Mouse (Mus musculus) forebrain, embryonic 14.5 days (tissue): ENCODE results near the gene Cadps. TPM values are rescaled to one million over a fixed set of nuclear protein-coding genes. Genes with fewer than 3 reads are reported as not detected.

Experiments
- ATAC-seq: fragments of 200-750 bp; cut with Nextera tagmentation; 2 replicates; pipeline ENCODE4 v1.8.0; 2017; ENCODE audit warnings: mild to moderate bottlenecking, moderate library complexity
- DNase-seq: peaks from one replicate; pipeline ENCODE4 v3.0.0-alpha.2; 2015; ENCODE audit warnings: low spot score
- H3K27ac ChIP-seq: fragments of 300-500 bp; sonication (generic); 2 replicates; pipeline ENCODE4 v1.5.1; 2014; ENCODE audit warnings: low read depth, mild to moderate bottlenecking, control low read depth, low read length, moderate library complexity
- H3K27me3 ChIP-seq: fragments of 300-500 bp; sonication (generic); replicated peaks from 2 replicates; pipeline ENCODE4 v1.6.1; 2014; ENCODE audit warnings: low read length, control low read depth, mixed read lengths; ENCODE audit not compliant: control insufficient read depth, insufficient read depth
- H3K36me3 ChIP-seq: fragments of 300-500 bp; sonication (generic); 2 replicates; pipeline ENCODE4 v1.6.1; 2014; ENCODE audit warnings: low read length, control low read depth; ENCODE audit not compliant: control insufficient read depth, insufficient read depth
- H3K4me1 ChIP-seq: fragments of 300-500 bp; sonication (generic); 2 replicates; pipeline ENCODE4 v1.6.1; 2014; ENCODE audit warnings: antibody characterized with exemption, low read length, control low read depth; ENCODE audit not compliant: control insufficient read depth, insufficient read depth
- H3K4me2 ChIP-seq: fragments of 300-500 bp; sonication (generic); 2 replicates; pipeline ENCODE4 v1.6.1; 2014; ENCODE audit warnings: mild to moderate bottlenecking, control low read depth, low read length
- H3K4me3 ChIP-seq: fragments of 300-500 bp; sonication (generic); 2 replicates; pipeline ENCODE4 v1.5.1; 2014; ENCODE audit warnings: low read depth, low read length, control low read depth
- H3K9ac ChIP-seq: fragments of 300-500 bp; sonication (generic); 2 replicates; pipeline ENCODE4 v1.6.1; 2014; ENCODE audit warnings: mild to moderate bottlenecking, low read length, control low read depth, moderate library complexity
- H3K9me3 ChIP-seq: fragments of 300-500 bp; sonication (generic); replicated peaks from 2 replicates; pipeline ENCODE4 v1.6.1; 2016; ENCODE audit warnings: low read length, control low read depth, mixed read lengths; ENCODE audit not compliant: control insufficient read depth
- WGBS: fragments of 180-500 bp; shearing (Covaris S2); extraction: QIAGEN DNeasy Blood & Tissue Kit; methylation state at CpG from one replicate; pipeline ENCODE4 v1.1.7; 2014; 5-methylcytosine and 5-hydroxymethylcytosine counted together
- polyA plus RNA-seq: library from polyadenylated mRNA; unstranded; fragments of >200 nt; fragmentation: Nextera tagmentation; extraction: Ambion mirVana; gene quantifications from 2 replicates; pipeline ENCODE4 v1.2.1, GENCODE M21; 2014

Gene Cadps
- polyA plus RNA-seq, 1 experiment from 2014 or later = 36.0 TPM

DNA sequence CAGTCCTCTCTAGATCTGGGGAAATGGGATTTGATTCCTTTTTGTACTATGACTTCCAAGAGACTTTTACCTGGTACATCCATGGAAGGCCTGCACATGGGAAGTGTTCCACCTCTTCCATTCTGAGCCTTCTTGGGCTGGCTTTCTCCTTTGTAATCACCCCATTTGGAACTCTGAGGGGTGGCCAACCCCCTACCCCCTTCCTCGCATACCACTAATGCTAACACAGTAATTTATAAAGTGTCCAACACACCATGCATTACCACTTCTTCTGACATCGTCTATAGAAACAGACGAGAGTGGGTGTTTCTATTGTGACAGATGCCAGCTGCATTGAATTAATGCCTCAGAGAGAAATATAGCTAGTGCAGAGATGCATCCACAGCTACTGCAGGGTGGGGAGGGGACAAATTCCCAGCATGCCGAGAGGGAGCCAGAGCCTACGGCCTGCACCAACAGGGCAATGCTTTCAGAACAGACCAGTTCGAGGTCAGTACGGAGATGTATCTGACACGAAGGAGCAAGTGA, 367.8 kb downstream of the Cadps start:
- peak; percentile 67 for ATAC-seq
- Histone ChIP-seq H3K27me3 (no peaks in the 10 kb centered on the region), H3K4me2 (no peak overlapping the region), H3K4me1 (peaks cover 5% of the 10 kb centered on the region; the same call in 1 of the 2 replicates), H3K4me3 (no peak overlapping the region), H3K36me3 (peaks cover 6% of the 10 kb centered on the region; the same call in 1 of the 2 replicates), H3K9me3 (no peaks in the 10 kb centered on the region), H3K27ac (no peak overlapping the region), H3K9ac (no peak overlapping the region)
- DNase-seq = peak; percentile 51
- WGBS = 50% methylated on average over 8 of the region's 8 CpGs

DNA sequence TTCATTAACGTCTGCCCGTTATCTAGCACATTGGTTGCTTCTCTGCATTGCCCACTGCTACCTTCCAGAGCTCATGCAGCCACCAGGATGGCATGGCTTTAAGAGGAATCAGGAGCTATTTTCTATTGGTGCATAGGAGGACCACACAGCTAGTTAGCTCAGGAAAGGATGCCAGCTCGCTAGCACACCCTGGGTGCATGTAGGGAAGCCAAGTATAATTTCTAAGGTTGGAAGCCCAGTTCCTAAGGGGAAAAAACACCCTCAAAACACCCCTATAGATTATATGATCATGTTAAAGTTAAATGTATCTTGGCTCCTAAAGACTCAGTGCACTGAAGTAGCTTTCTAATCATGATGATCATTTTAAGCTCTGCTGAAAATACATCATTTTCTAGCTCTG, 372.1 kb downstream of the Cadps start:
- Histone ChIP-seq H3K27me3 (no peaks in the 10 kb centered on the region), H3K4me2 (no peak overlapping the region), H3K36me3 (peaks cover 8% of the 10 kb centered on the region; the same call in 1 of the 2 replicates), H3K9ac (no peak overlapping the region), H3K4me3 (no peak overlapping the region), H3K4me1 (peaks cover 3% of the 10 kb centered on the region; the same call in 1 of the 2 replicates), H3K27ac (no peak overlapping the region), H3K9me3 (no peaks in the 10 kb centered on the region)
- peak; percentile 16; the same call in 1 of the 2 replicates for ATAC-seq
- no peak for DNase-seq
- WGBS = 74% methylated on average over 3 of the region's 3 CpGs

DNA sequence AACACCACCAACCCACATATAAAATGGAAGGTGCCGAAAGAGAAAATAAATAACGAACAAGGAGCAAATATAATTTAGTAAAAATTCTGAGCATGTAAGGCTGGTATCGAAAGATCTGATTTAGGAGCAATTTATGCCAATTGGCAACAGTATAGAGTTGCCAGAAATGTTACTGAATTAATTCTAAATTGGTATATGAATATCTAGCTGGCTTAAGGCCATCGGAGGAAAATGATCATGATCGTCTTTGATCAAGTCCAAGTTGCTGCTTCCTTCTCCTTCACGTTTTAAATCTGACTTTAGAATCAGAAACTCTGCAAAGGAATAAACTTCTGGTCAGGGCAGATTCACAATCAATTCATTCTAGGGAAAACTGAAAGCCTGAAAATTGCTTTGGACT, 374.0 kb downstream of the Cadps start:
- Histone ChIP-seq H3K9ac (no peak overlapping the region), H3K4me2 (no peak overlapping the region), H3K4me3 (no peak overlapping the region), H3K27me3 (no peaks in the 10 kb centered on the region), H3K36me3 (peaks cover 4% of the 10 kb centered on the region; the same call in 1 of the 2 replicates), H3K9me3 (no peaks in the 10 kb centered on the region), H3K4me1 (no peaks in the 10 kb centered on the region), H3K27ac (no peak overlapping the region)
- 86% methylated on average over 6 of the region's 6 CpGs for WGBS
- ATAC-seq = no peak
- DNase-seq = peak; percentile 52

DNA sequence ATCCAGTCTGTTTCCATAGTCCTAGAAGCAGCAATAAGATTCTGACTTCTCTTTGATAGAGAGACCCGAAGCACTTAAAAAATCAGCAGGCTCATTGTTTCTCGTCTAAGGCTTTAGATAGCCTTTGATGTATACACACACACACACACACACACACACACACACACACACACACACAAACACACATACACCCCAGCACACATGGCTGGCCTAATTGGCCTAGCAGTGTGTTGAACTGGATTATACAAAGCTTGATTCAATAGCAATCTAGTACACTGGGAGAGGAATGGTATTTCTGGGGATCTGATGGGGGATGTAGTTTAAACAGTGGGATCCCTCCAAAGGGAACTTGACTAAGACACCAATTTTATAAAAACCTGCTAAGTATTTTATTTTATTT, 381.9 kb downstream of the Cadps start:
- ATAC-seq = no peak
- no peaks in the 10 kb centered on the region; the same call in 1 of the 2 replicates for H3K36me3 ChIP-seq
- H3K4me1 ChIP-seq = no peaks in the 10 kb centered on the region; the same call in 1 of the 2 replicates
- no peak overlapping the region for H3K4me2 ChIP-seq
- DNase-seq = no peak
- H3K9ac ChIP-seq = no peak overlapping the region
- H3K27me3 ChIP-seq = no peaks in the 10 kb centered on the region
- no peaks in the 10 kb centered on the region for H3K9me3 ChIP-seq
- H3K27ac ChIP-seq = no peak overlapping the region
- H3K4me3 ChIP-seq = no peak overlapping the region
- WGBS = 9% methylated on average over 2 of the region's 2 CpGs

DNA sequence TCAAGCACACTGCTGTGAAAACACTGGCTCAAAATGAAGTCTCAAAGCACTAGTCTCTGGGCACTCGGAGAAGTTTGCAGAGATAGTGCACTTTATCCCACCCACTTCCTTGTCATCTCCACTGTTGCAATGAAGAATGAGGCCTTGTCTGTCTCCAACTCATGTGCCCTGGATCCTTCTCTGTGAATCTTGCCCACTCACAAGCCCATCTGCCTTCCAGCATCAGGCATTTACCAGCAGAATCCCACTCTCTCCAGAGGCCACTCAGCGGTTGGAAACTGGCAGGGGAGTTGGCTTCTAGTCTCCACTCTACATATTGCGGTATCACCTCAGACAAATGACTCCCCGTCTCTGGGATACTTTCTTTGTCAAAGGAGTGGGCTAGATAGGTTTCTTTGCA, 384.9 kb downstream of the Cadps start:
- Histone ChIP-seq H3K36me3 (no peaks in the 10 kb centered on the region; the same call in 1 of the 2 replicates), H3K4me2 (no peak overlapping the region), H3K27ac (no peak overlapping the region), H3K4me1 (no peaks in the 10 kb centered on the region; the same call in 1 of the 2 replicates), H3K4me3 (no peak overlapping the region), H3K9ac (no peak overlapping the region), H3K27me3 (no peaks in the 10 kb centered on the region), H3K9me3 (no peaks in the 10 kb centered on the region)
- ATAC-seq (no peak), DNase-seq (no peak)
- WGBS = 90% methylated on average over 4 of the region's 4 CpGs

DNA sequence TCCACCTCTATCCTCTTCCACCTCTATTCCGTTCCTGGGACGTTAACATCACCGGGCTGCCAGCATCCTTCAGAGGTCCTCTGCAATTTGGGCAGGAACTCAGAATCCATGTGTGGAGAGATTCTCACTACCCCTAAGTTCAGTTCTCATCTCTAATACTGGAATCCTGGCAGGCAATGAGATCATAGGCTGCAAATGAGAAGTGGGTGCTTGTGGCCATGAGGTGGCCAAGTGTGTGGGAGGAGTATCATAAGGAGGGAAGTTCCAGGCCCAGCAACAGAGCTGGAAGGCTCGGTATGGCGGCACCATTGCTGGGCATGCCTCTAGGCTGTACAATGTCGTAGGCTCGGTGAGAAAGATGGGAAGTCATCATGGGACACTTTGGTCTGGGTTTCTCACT, 385.5 kb downstream of the Cadps start:
- Histone ChIP-seq H3K4me2 (no peak overlapping the region), H3K27ac (no peak overlapping the region), H3K9me3 (no peaks in the 10 kb centered on the region), H3K4me1 (no peaks in the 10 kb centered on the region; the same call in 1 of the 2 replicates), H3K9ac (no peak overlapping the region), H3K36me3 (no peaks in the 10 kb centered on the region; the same call in 1 of the 2 replicates), H3K4me3 (no peak overlapping the region), H3K27me3 (no peaks in the 10 kb centered on the region)
- ATAC-seq (no peak), DNase-seq (no peak)
- 95% methylated on average over 7 of the region's 7 CpGs for WGBS

DNA sequence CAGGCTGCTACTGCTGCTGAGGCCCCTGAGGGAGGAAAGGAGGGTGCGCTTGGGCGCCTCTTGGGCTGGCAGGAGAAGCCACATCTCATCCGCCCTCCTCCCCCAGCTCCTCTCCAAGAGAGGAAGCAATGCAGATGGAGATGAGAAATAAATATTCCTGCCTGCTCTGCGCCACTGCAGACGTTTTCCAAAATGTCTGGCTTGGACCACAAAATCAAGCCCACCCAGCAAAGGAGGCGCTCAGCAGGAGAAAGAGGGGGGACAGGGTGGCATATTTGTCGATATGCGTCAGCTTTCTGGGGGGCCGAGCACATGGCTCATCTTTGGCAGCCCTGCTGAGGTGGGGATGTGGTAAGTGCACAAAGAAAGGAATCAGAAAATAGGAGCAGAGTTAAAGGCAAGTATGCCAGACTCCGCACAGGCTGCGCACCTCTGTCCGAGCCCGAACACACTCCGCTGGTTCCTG, 385.9 kb downstream of the Cadps start:
- Histone ChIP-seq H3K4me1 (no peaks in the 10 kb centered on the region; the same call in 1 of the 2 replicates), H3K36me3 (no peaks in the 10 kb centered on the region; the same call in 1 of the 2 replicates), H3K4me3 (no peak overlapping the region), H3K27ac (no peak overlapping the region), H3K27me3 (no peaks in the 10 kb centered on the region), H3K9me3 (no peaks in the 10 kb centered on the region), H3K4me2 (no peak overlapping the region), H3K9ac (no peak overlapping the region)
- DNase-seq = no peak
- ATAC-seq = peak; percentile 57; the same call in 1 of the 2 replicates
- WGBS = 85% methylated on average over 14 of the region's 14 CpGs

DNA sequence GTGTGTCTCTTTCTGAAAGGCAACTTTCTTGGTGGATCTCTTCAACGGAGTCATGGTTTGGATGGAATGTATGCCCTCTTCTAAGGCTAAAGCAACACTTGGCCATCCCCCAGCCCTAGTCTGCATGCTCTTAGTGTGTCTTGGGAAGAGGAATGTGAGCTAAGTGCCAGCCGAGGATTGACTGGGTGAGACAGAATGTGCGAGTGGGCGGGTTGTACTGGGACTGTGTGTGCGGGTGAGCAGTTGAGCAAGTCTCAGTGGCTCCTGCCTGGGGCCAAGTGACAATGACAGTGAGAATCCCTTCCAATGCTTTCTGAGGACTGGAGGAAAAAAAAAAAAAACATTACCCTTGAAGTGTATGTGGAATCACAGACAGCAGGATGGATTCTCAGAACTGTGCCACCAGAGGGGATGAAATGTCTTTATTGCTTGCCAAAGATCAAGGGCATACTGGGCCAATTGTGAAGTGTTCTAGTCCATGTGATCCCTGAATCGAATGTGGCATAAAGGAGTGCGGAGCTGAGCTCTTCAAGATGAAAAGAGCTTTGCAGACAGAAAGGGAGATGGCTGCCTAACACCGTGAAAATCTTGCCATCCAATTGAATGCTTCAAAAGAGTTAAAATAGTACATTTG, 394.7 kb downstream of the Cadps start:
- no peak overlapping the region for H3K27ac ChIP-seq
- peaks cover 4% of the 10 kb centered on the region; the same call in 1 of the 2 replicates for H3K36me3 ChIP-seq
- no peaks in the 10 kb centered on the region for H3K9me3 ChIP-seq
- ATAC-seq = peak; percentile 72
- H3K4me2 ChIP-seq = no peak overlapping the region
- H3K4me1 ChIP-seq = no peaks in the 10 kb centered on the region
- no peak overlapping the region for H3K9ac ChIP-seq
- peak; percentile 36 for DNase-seq
- WGBS = 73% methylated on average over 8 of the region's 8 CpGs
- H3K4me3 ChIP-seq = no peak overlapping the region
- no peaks in the 10 kb centered on the region for H3K27me3 ChIP-seq

DNA sequence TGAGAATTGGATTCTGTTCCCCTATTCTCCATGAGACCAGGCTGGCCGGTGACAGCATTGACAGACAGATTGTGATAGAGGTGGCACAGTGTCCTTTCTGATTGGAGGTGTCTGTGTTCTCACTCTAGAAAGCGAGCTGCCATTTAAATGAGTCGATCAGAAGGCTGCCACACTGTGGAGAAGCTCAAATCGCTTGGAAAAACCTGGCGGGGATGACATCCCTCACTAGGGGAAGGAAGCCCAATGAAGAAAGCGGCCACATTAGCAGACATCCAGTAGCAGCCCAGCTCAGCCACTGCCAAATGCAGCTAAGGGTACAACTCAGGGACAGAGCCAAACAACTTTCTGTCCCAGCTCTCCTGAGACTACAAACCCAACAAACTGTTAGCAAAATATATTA, 397.6 kb downstream of the Cadps start:
- DNase-seq (no peak), ATAC-seq (no peak)
- H3K36me3 ChIP-seq = peaks cover under 1% of the 10 kb centered on the region; the same call in 1 of the 2 replicates
- no peak overlapping the region for H3K9ac ChIP-seq
- no peaks in the 10 kb centered on the region for H3K27me3 ChIP-seq
- H3K4me2 ChIP-seq = no peak overlapping the region
- no peaks in the 10 kb centered on the region for H3K9me3 ChIP-seq
- H3K27ac ChIP-seq = no peak overlapping the region
- H3K4me1 ChIP-seq = 0 out of 2 replicates have a peak, but pooled peaks cover 2% of the 10 kb centered on the region
- H3K4me3 ChIP-seq = no peak overlapping the region
- WGBS = 68% methylated on average over 6 of the region's 6 CpGs
